Comparison of ENCODE assay signal across 13 mouse cellular contexts in the genomic region with DNA sequence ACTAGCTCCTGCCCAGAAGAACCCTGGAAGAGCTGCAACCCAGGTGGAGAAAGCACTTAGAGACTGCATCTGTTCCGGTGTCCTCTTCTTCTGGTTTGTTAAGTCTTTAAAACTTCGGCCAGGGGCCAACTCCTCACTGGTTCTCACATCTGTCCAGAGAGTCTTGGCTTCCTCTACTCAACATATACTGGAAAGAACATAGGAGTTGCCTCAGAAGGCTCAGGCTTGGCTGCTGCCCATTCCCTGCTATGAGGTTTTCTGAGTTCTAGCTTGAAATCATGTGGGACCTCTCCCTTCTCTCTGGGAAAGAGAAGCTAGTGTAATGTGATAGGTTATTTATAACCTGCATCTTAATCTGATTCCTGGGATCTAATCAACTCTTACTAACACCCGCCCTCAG. TPM values are rescaled to one million over a fixed set of nuclear protein-coding genes. Genes with fewer than 3 reads are reported as not detected.
DNase-seq lines count a peak whose midpoint lies in the region; ATAC-seq lines count a peak whose summit lies in the region.
"Had no signal": no experiment of that assay in that cellular context is flagged by ENCODE, and none has a peak within 500 bp of the region (broad histone marks: within the 10 kb centered on the region; RNA-seq: fewer than 3 reads in every experiment).

No protein-coding gene starts in this region.

- H3K4me2 ChIP-seq in heart, embryonic 12.5 days, result peak overlapping the region; percentile 87
- H3K4me2 ChIP-seq in lung, embryonic 16.5 days (ENCODE audit: low read depth, low read length), result peak overlapping the region; percentile 80; the same call in 1 of the 2 replicates
- peak overlapping the region; percentile 86 for H3K4me2 ChIP-seq in intestine, embryonic 15.5 days (replicated peaks)
- peak overlapping the region; percentile 90 for H3K4me2 ChIP-seq in stomach, embryonic 15.5 days
- no peak overlapping the region for H3K4me2 ChIP-seq in hindbrain, embryonic 14.5 days (replicated peaks)
- H3K4me2 ChIP-seq: midbrain, embryonic 11.5 days; neural tube, embryonic 13.5 days had no signal

- H3K4me1 ChIP-seq in heart, embryonic 12.5 days (replicated peaks), result peaks cover 40% of the 10 kb centered on the region
- H3K4me1 ChIP-seq in lung, embryonic 16.5 days (replicated peaks; ENCODE audit: control insufficient read depth, insufficient read depth, low read length), result peaks cover 37% of the 10 kb centered on the region
- peaks cover 20% of the 10 kb centered on the region for H3K4me1 ChIP-seq in intestine, embryonic 15.5 days (replicated peaks)
- peaks cover 9% of the 10 kb centered on the region; the same call in 1 of the 2 replicates for H3K4me1 ChIP-seq in stomach, embryonic 15.5 days
- no peaks in the 10 kb centered on the region for H3K4me1 ChIP-seq in hindbrain, embryonic 14.5 days (replicated peaks; ENCODE audit: control insufficient read depth, insufficient read depth, low read length)

- no peak overlapping the region for H3K9ac ChIP-seq in heart, embryonic 12.5 days
- no peak overlapping the region for H3K9ac ChIP-seq in lung, embryonic 16.5 days (ENCODE audit: low read length)
- no peak overlapping the region for H3K9ac ChIP-seq in intestine, embryonic 15.5 days
- no peak overlapping the region for H3K9ac ChIP-seq in stomach, embryonic 15.5 days
- H3K9ac ChIP-seq in hindbrain, embryonic 14.5 days, result no peak overlapping the region
- H3K9ac ChIP-seq: neural tube, embryonic 13.5 days had no signal

- no peaks in the 10 kb centered on the region for H3K36me3 ChIP-seq in heart, embryonic 12.5 days
- no peaks in the 10 kb centered on the region for H3K36me3 ChIP-seq in lung, embryonic 16.5 days (ENCODE audit: control insufficient read depth, insufficient read depth, low read length)
- no peaks in the 10 kb centered on the region for H3K36me3 ChIP-seq in intestine, embryonic 15.5 days
- H3K36me3 ChIP-seq in stomach, embryonic 15.5 days, result no peaks in the 10 kb centered on the region
- H3K36me3 ChIP-seq in hindbrain, embryonic 14.5 days (replicated peaks; ENCODE audit: control insufficient read depth, insufficient read depth), result no peaks in the 10 kb centered on the region
- H3K36me3 ChIP-seq: neural tube, embryonic 13.5 days had no signal

- no peak overlapping the region for H3K27ac ChIP-seq in heart, embryonic 12.5 days (ENCODE audit: poor library complexity, severe bottlenecking)
- no peak overlapping the region for H3K27ac ChIP-seq in lung, embryonic 16.5 days (ENCODE audit: low read length)
- no peak overlapping the region for H3K27ac ChIP-seq in intestine, embryonic 15.5 days
- H3K27ac ChIP-seq in stomach, embryonic 15.5 days, result no peak overlapping the region
- no peak overlapping the region for H3K27ac ChIP-seq in hindbrain, embryonic 14.5 days
- H3K27ac ChIP-seq: neural tube, embryonic 13.5 days had no signal

- H3K4me3 ChIP-seq in heart, embryonic 12.5 days, result no peak overlapping the region
- H3K4me3 ChIP-seq in lung, embryonic 16.5 days (ENCODE audit: low read length), result no peak overlapping the region
- no peak overlapping the region for H3K4me3 ChIP-seq in intestine, embryonic 15.5 days (replicated peaks)
- H3K4me3 ChIP-seq in stomach, embryonic 15.5 days (replicated peaks), result peak overlapping the region; percentile 66; the same call in 1 of the 2 replicates
- H3K4me3 ChIP-seq in hindbrain, embryonic 14.5 days (replicated peaks; ENCODE audit: low read length), result no peak overlapping the region
- H3K4me3 ChIP-seq: neural tube, embryonic 13.5 days had no signal

- peaks cover 15% of the 10 kb centered on the region; the same call in 1 of the 2 replicates for H3K27me3 ChIP-seq in heart, embryonic 12.5 days (replicated peaks)
- H3K27me3 ChIP-seq in lung, embryonic 16.5 days (ENCODE audit: control insufficient read depth, insufficient read depth, low read depth, low read length), result no peaks in the 10 kb centered on the region; the same call in 1 of the 2 replicates
- H3K27me3 ChIP-seq in intestine, embryonic 15.5 days (replicated peaks), result no peaks in the 10 kb centered on the region
- H3K27me3 ChIP-seq in stomach, embryonic 15.5 days (replicated peaks), result no peaks in the 10 kb centered on the region
- H3K27me3 ChIP-seq in hindbrain, embryonic 14.5 days (ENCODE audit: control insufficient read depth, insufficient read depth, low read length), result peaks cover 18% of the 10 kb centered on the region

- H3K9me3 ChIP-seq in heart, embryonic 12.5 days (replicated peaks), result no peaks in the 10 kb centered on the region
- no peaks in the 10 kb centered on the region for H3K9me3 ChIP-seq in lung, embryonic 16.5 days (ENCODE audit: control insufficient read depth, low read length)
- H3K9me3 ChIP-seq in intestine, embryonic 15.5 days, result no peaks in the 10 kb centered on the region
- no peaks in the 10 kb centered on the region for H3K9me3 ChIP-seq in stomach, embryonic 15.5 days
- H3K9me3 ChIP-seq in hindbrain, embryonic 14.5 days (ENCODE audit: control insufficient read depth, low read length), result no peaks in the 10 kb centered on the region
- H3K9me3 ChIP-seq: neural tube, embryonic 13.5 days had no signal

- DNase-seq in heart, adult 8-10 months (ENCODE audit: low spot score), result no peak
- DNase-seq in lung, postnatal 25 days (ENCODE audit: low spot score), result no peak
- no peak for DNase-seq in embryo, embryonic 11 days
- DNase-seq in hindbrain, embryonic 14.5 days (ENCODE audit: low spot score), result no peak
- DNase-seq: adrenal gland, postnatal 14 days; cerebellum, adult 2 months; kidney, adult 18-20 months had no signal

- 86% methylated on average over 3 of the region's 3 CpGs for WGBS in heart, embryonic 12.5 days
- WGBS in lung, embryonic 16.5 days, result 82% methylated on average over 3 of the region's 3 CpGs
- WGBS in intestine, embryonic 15.5 days, result 79% methylated on average over 3 of the region's 3 CpGs
- 71% methylated on average over 3 of the region's 3 CpGs for WGBS in stomach, embryonic 15.5 days
- WGBS in hindbrain, embryonic 14.5 days, result 93% methylated on average over 3 of the region's 3 CpGs

- no peak for ATAC-seq in heart, embryonic 12.5 days (ENCODE audit: insufficient number of reproducible peaks, low FRiP score)
- no peak for ATAC-seq in lung, embryonic 16.5 days (ENCODE audit: low read depth)
- ATAC-seq in intestine, embryonic 15.5 days, result no peak
- no peak for ATAC-seq in stomach, embryonic 15.5 days (ENCODE audit: insufficient read depth, low FRiP score, low read depth)
- ATAC-seq in hindbrain, embryonic 14.5 days (ENCODE audit: low FRiP score), result no peak

RNA-seq across cellular contexts. Expression of a gene that starts 2.1 kb away (rescaled TPM):
- polyA plus RNA-seq in heart, embryonic 12.5 days (2016; fragmentation: Nextera tagmentation; extraction: Ambion mirVana), result 10.6 and 10.8 TPM in 2 replicates
- 1 to 10 TPM; 3.2 to 4.9 (median 4.3) TPM for total RNA-seq in heart, adult 8-10 months (2022)
- polyA plus RNA-seq in lung, embryonic 16.5 days (2015; fragmentation: Nextera tagmentation; extraction: Ambion mirVana), result 21.9 and 23.4 TPM in 2 replicates
- polyA plus RNA-seq in intestine, embryonic 15.5 days (2015; fragmentation: Nextera tagmentation; extraction: Ambion mirVana), result 19.6 and 21.3 TPM in 2 replicates
- 23.3 and 23.7 TPM in 2 replicates for polyA plus RNA-seq in stomach, embryonic 15.5 days (2015; fragmentation: Nextera tagmentation; extraction: Ambion mirVana)
- polyA plus RNA-seq in hindbrain, embryonic 14.5 days (2014; fragmentation: Nextera tagmentation; extraction: Ambion mirVana), result 1.8 and 2.9 TPM in 2 replicates

RNA-seq across cellular contexts. Expression of a gene that starts 47.6 kb away (rescaled TPM):
- 31.3 and 31.6 TPM in 2 replicates for polyA plus RNA-seq in heart, embryonic 12.5 days (2016; fragmentation: Nextera tagmentation; extraction: Ambion mirVana)
- total RNA-seq in heart, adult 8-10 months (2022), result 10 to 100 TPM; 29.7 to 41.6 (median 37.0) TPM
- 29.2 and 30.3 TPM in 2 replicates for polyA plus RNA-seq in lung, embryonic 16.5 days (2015; fragmentation: Nextera tagmentation; extraction: Ambion mirVana)
- 21.4 and 25.5 TPM in 2 replicates for polyA plus RNA-seq in intestine, embryonic 15.5 days (2015; fragmentation: Nextera tagmentation; extraction: Ambion mirVana)
- polyA plus RNA-seq in stomach, embryonic 15.5 days (2015; fragmentation: Nextera tagmentation; extraction: Ambion mirVana), result 24.8 and 26.3 TPM in 2 replicates
- polyA plus RNA-seq in hindbrain, embryonic 14.5 days (2014; fragmentation: Nextera tagmentation; extraction: Ambion mirVana), result 36.9 and 40.2 TPM in 2 replicates
